Mouse (Mus musculus): Measurements from ENCODE around the gene Parp6.

Parp6 gene

DNA sequence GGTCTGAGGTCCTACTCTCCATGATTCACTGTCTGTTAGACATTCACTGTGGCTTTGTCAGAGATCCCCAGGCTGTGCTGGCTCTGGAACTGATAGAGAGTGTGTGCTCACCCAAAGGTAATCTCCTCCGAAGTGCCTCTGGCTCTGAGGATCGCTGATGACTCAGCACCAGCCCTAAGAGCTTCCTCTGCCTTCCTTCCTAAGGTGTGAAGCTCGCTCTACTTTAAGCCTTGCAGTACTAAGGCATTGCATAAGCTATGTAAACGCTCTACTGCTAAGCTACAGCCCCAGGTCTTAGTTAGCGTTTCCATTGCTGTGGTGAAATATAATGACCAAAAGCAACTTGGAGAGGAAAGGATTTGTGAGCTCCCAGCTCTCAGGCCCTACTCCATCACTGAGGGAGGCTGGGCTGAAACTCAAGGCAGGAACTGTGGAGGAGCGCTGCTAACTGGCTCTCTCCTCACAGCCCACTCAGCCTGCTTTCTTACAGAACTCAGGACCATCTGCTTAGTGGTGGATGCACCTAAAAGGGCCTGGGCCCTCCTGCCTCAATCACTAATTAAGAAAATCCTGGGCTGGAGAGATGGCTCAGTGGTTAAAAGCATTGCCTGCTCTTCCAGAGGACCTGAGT lies 70.4 kb downstream of the Parp6 start:
- DNase-seq: no peak

DNA sequence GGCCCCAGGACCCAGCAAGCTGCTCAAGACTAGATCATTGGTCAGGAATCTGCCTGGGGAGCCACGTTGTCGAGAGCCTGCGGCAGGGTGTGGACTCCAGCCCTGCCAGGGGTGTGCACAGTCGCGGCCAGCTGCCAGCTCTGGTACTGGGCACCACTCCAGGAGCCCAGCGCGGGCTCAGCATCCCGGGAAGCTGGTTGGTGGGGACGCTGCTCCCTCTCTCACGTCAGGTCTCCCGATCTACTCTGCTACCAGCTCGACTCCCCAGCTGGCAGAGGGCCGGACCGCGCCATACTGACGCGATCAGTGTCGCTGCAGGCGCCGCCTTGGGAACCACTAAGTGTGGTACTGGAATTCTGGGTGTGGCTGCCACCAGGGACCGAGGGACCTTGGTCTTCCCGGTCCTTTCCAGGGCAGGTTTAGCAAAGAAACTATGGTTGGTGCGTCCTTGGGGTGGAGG lies 74.6 kb downstream of the Parp6 start:
- peak; percentile 80 for DNase-seq

DNA sequence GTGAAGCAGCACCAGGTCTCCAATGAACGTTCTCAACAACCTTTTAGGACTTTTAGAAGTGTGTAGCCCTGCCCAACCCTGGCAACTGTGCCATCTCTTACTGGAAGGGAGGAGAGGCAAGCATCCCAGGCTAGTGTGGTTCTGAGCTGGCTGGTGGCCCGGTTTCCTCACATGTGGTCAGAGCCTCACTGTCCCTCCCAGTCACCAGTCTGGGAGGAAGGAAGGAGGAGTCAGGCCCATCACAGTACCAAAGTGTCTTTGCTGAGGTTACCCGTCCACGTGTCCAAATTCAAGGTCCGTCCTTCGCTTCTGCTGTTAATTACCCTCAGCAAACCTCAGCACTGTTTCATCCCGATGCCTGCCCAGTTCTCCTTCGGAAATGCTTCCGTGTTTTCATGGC lies 75.1 kb downstream of the Parp6 start:
- DNase-seq: no peak

DNA sequence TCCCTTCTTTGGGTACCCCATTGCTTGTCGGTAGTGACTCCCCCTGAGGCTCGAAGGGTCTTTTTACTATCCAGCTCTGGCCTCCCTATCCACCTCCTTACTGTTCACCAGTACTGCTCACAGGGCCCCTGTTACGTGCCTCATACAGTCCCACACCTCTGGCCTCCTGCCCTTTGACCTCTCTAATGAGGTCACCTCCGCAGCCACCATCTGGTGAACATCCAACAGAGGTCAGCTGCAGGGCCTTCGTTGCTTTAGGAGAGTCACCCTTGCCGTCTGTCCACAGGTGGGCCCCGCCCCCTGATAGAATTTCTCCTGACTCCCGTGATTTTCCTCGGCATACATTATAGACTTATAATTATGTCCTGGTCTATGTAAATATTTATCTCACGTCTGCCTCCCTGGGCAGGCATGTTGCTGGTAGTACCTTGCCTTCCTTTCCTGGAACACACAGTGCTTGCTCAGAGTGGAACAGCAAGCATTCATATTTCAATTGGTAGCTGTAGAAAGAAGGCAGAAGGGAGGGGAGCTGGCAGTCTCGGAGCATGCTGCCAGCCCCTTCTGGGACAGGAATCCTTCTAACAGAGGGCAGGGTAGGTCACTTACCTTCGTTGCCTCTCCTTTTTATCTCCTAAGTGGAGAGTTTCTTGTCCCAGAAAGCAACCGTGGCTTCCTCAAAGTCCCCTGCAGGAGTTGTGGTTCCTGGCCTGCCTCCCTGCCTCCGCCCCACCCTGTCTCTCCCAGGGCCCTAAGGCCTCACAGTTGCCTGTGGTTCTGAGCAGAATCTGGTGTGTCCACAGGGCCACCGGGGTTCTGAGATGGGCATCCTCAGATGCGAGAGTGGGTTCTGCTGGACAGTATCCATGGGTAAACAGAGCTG lies 77.7 kb downstream of the Parp6 start:
- DNase-seq: no peak

DNA sequence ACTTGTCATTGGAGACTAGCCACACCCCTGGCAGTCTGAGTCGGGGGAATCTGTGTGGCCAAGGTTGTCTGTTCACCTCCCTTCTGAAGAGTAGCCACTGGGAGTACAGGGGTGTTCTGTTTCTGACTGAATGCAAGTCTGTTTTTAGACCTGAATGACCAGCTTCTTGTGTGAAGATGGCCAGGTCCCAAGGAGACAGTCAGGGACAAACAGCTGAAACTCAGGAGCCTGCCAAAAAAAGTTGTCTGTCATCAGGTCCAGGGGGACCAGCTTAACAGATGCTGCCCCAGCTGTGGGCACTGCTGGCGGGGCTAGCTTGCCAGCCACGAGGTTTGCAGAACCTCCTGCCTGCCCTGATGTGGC lies 78.3 kb downstream of the Parp6 start:
- DNase-seq: no peak

DNA sequence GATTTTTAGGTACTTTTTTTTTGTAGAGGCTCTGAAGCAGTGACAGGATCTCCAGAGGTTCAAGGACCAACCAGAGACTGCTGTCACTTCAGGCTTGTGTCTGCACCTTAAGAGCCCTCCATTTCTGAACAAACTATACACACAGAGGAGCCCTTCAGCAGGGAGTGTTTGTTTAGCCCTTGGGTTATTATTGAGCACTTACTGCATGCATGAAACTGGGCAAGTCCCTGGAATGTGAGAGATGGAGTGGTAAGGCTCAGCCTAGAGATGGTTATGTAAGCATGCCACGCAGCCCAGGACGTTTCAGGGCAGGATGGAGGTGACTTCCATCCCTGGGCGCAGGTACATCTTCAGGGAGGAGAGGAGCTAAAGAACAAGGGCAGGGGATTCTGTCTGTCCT lies 79.3 kb downstream of the Parp6 start:
- no peak for DNase-seq
